ENCODE assay signal across 8 mouse cellular contexts in the genomic region with DNA sequence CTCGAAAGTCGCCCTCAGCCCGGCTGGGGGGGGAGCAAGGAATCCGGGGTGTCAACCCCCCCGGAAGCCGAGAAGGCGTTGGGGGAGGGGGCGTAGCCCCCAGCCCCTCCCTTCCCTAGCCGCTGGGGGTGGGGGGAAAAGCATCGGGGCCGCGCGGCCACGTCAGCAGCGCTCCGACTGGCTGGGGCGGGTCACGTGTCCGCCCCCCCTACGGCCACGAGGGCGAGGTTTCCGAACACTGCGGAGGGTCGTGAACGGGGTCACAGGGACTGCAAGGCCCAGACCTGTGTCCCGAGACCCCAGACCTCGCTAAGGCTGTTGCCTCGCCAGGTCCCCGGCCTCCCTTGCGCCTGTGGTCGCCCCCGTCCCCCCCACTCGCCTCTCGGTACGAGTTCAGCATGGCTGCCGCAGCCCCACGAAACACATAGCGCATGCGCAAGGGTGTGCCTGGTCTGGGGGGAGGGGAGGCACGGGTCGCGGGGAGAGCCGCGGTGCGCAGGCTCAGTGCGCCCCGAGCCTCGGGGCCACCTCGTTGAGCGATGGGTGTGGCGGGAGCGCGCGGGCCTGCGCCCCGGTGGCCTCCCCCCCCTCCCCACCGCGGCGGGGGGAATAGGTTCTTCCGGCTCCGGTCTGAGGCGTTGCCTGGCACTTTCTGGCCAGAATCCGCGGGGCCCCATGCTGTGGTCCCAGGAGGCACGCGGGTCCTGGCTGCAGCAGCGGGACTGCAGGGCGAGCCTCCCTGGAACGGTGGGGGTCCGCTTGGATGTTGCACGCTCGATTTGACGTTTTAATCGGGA. TPM values are rescaled to one million over a fixed set of nuclear protein-coding genes. Genes with fewer than 3 reads are reported as not detected.
DNase-seq lines count a peak whose midpoint lies in the region; ATAC-seq and TF ChIP-seq lines count a peak whose summit lies in the region.

A gene (minus strand): TSS at position 447 of the 797 bp plus-strand sequence.

- no peak for TF ChIP-seq RAD21 in MEL (IDR thresholded peaks at IDR 0.05; ENCODE audit: low read depth, low read length)

- intact Hi-C loops in heart, postnatal 36 days (cut with DNase I): no loop called here

- peak within 1 kb of the TSS; percentile 98 for H3K9ac ChIP-seq in MEL (ENCODE audit: control insufficient read depth, low read depth, low read length, poor library complexity, severe bottlenecking)
- H3K9ac ChIP-seq in forebrain, postnatal 0 days: peak within 1 kb of the TSS; percentile 87
- H3K9ac ChIP-seq in neural tube, embryonic 15.5 days (replicated peaks): peak within 1 kb of the TSS; percentile 82

- DNase-seq in MEL (ENCODE audit: low read depth, low spot score): peak; percentile 98
- DNase-seq in cerebellum, adult 2 months: peak; percentile 97 to 99
- DNase-seq in forebrain, postnatal 0 days: peak; percentile 99
- peak; percentile 95 to 100 for DNase-seq in heart, postnatal 36 days
- peak; percentile 95 to 98 for DNase-seq in layer of hippocampus, adult 2 months (ENCODE audit: low spot score in 2 of 2)
- peak; percentile 99 for DNase-seq in lung, adult 2 months
- DNase-seq in testis, postnatal 10 days (ENCODE audit: low spot score): peak; percentile 98

- peak; percentile 42 for ATAC-seq in forebrain, postnatal 0 days
- peak; percentile 66 for ATAC-seq in neural tube, embryonic 15.5 days (ENCODE audit: low FRiP score)

- peaks cover 62% of the 10 kb centered on the region for H3K79me2 ChIP-seq in MEL (ENCODE audit: control insufficient read depth, insufficient read depth, low read length, poor library complexity)

- peak within 1 kb of the TSS; percentile 81 to 98 for H3K4me3 ChIP-seq in MEL (ENCODE audit: control insufficient read depth in 1 of 2, insufficient read depth in 1 of 2, low read depth in 2 of 2, low read length in 2 of 2)
- H3K4me3 ChIP-seq in cerebellum, adult 2 months (replicated peaks; ENCODE audit: insufficient read depth, low read depth, low read length): peak within 1 kb of the TSS; percentile 93
- peak within 1 kb of the TSS; percentile 59 for H3K4me3 ChIP-seq in forebrain, postnatal 0 days (ENCODE audit: low read depth, low read length)
- peak within 1 kb of the TSS; percentile 98 for H3K4me3 ChIP-seq in layer of hippocampus, adult 2 months
- H3K4me3 ChIP-seq in lung, adult 2 months (replicated peaks; ENCODE audit: extremely low read depth, low read depth, low read length): peak within 1 kb of the TSS; percentile 93
- peak within 1 kb of the TSS; percentile 82 for H3K4me3 ChIP-seq in neural tube, embryonic 15.5 days (replicated peaks)

- no peak for TF ChIP-seq CTCF in MEL (IDR thresholded peaks at IDR 0.05 in 2 of 3, conservative IDR thresholded peaks at IDR 0.05 in 1 of 3; ENCODE audit: control insufficient read depth in 1 of 3, insufficient read depth in 1 of 3, low read depth in 2 of 3, low read length in 3 of 3, poor library complexity in 1 of 3, severe bottlenecking in 1 of 3)
- TF ChIP-seq CTCF in cerebellum, adult 2 months (IDR thresholded peaks at IDR 0.05; ENCODE audit: borderline replicate concordance, insufficient read depth, low read depth, low read length): no peak
- 0 out of 2 replicates have a peak, but pooled peaks have one; percentile 21 for TF ChIP-seq CTCF in forebrain, postnatal 0 days (IDR thresholded peaks at IDR 0.05; ENCODE audit: low read depth)
- peak; percentile 48 for TF ChIP-seq CTCF in layer of hippocampus, adult 2 months (conservative IDR thresholded peaks at IDR 0.05)
- no peak for TF ChIP-seq CTCF in lung, adult 2 months (IDR thresholded peaks at IDR 0.05; ENCODE audit: insufficient read depth, low read length)

- peak within 1 kb of the TSS; percentile 89 for H3K27ac ChIP-seq in MEL (ENCODE audit: control insufficient read depth, low read depth, low read length)
- peak within 1 kb of the TSS; percentile 98 for H3K27ac ChIP-seq in cerebellum, adult 2 months (ENCODE audit: insufficient read depth, low read length)
- H3K27ac ChIP-seq in forebrain, postnatal 0 days (ENCODE audit: low read depth, low read length): peak within 1 kb of the TSS; percentile 100
- H3K27ac ChIP-seq in layer of hippocampus, adult 2 months: peak within 1 kb of the TSS; percentile 100
- peak within 1 kb of the TSS; percentile 100 for H3K27ac ChIP-seq in neural tube, embryonic 15.5 days (replicated peaks)

- H3K9me3 ChIP-seq in MEL (replicated peaks; ENCODE audit: insufficient read depth, low read length): no peaks in the 10 kb centered on the region
- H3K9me3 ChIP-seq in forebrain, postnatal 0 days (ENCODE audit: low read length): no peaks in the 10 kb centered on the region
- no peaks in the 10 kb centered on the region for H3K9me3 ChIP-seq in neural tube, embryonic 15.5 days (replicated peaks)

- peak; percentile 74 to 80 for TF ChIP-seq POLR2A in MEL (IDR thresholded peaks at IDR 0.05; ENCODE audit: control insufficient read depth in 1 of 2, insufficient read depth in 1 of 2, low read depth in 1 of 2, low read length in 2 of 2, poor library complexity in 1 of 2)
- TF ChIP-seq POLR2A in cerebellum, adult 2 months (IDR thresholded peaks at IDR 0.05; ENCODE audit: borderline replicate concordance, insufficient read depth, low read length): peak; percentile 60
- peak; percentile 56; the same call in 1 of the 2 replicates for TF ChIP-seq POLR2A in lung, adult 2 months (IDR thresholded peaks at IDR 0.05; ENCODE audit: borderline replicate concordance, extremely low read depth, low read depth, low read length)

- peaks cover 0 to 18% of the 10 kb centered on the region in 2 experiments; a peak in 2 of 4 replicates for H3K4me1 ChIP-seq in MEL (ENCODE audit: control insufficient read depth in 1 of 2, insufficient read depth in 2 of 2, low read length in 2 of 2)
- H3K4me1 ChIP-seq in cerebellum, adult 2 months (ENCODE audit: control insufficient read depth, insufficient read depth, low read length): peaks cover 3% of the 10 kb centered on the region
- 0 out of 2 replicates have a peak, but pooled peaks cover 5% of the 10 kb centered on the region for H3K4me1 ChIP-seq in forebrain, postnatal 0 days (ENCODE audit: insufficient read depth)
- peaks cover 3% of the 10 kb centered on the region; the same call in 1 of the 2 replicates for H3K4me1 ChIP-seq in lung, adult 2 months (ENCODE audit: control insufficient read depth, insufficient read depth, low read length)
- H3K4me1 ChIP-seq in neural tube, embryonic 15.5 days: peaks cover 34% of the 10 kb centered on the region

- peak in 1 of 2 experiments; percentile 53; a peak in 2 of 4 replicates for TF ChIP-seq EP300 in MEL (IDR thresholded peaks at IDR 0.05; ENCODE audit: low read depth in 1 of 2, low read length in 2 of 2)

- H3K4me2 ChIP-seq in forebrain, postnatal 0 days (ENCODE audit: low read depth): peak within 1 kb of the TSS; percentile 88
- H3K4me2 ChIP-seq in neural tube, embryonic 15.5 days: peak within 1 kb of the TSS; percentile 89

- WGBS in cerebellum, adult 2 months: under 1% methylated on average over 75 of the region's 75 CpGs
- under 1% methylated on average over 55 of the region's 75 CpGs for WGBS in forebrain, postnatal 0 days
- WGBS in lung, adult 2 months: under 1% methylated on average over 72 of the region's 75 CpGs
- WGBS in neural tube, embryonic 15.5 days: under 1% methylated on average over 69 of the region's 75 CpGs

- H3K36me3 ChIP-seq in MEL (ENCODE audit: control insufficient read depth in 1 of 2, insufficient read depth in 2 of 2, low read length in 2 of 2): peaks cover 3 to 6% of the 10 kb centered on the region in 2 experiments
- peaks cover 7% of the 10 kb centered on the region; the same call in 1 of the 2 replicates for H3K36me3 ChIP-seq in forebrain, postnatal 0 days (ENCODE audit: insufficient read depth)
- H3K36me3 ChIP-seq in neural tube, embryonic 15.5 days: no peaks in the 10 kb centered on the region

- no peaks in the 10 kb centered on the region for H3K27me3 ChIP-seq in MEL (ENCODE audit: control insufficient read depth in 1 of 2, insufficient read depth in 2 of 2, low read length in 2 of 2)
- H3K27me3 ChIP-seq in cerebellum, adult 2 months (ENCODE audit: control insufficient read depth, insufficient read depth, low read length): no peaks in the 10 kb centered on the region
- H3K27me3 ChIP-seq in forebrain, postnatal 0 days (ENCODE audit: insufficient read depth, low read length): no peaks in the 10 kb centered on the region
- H3K27me3 ChIP-seq in neural tube, embryonic 15.5 days (replicated peaks): no peaks in the 10 kb centered on the region

TF ChIP-seq in MEL, 35 proteins besides CTCF, POLR2A, EP300 and RAD21 (continues in another document):
- TF ChIP-seq HCFC1 (IDR thresholded peaks at IDR 0.05; ENCODE audit: low read depth, low read length) (peak; percentile 77), GABPA (IDR thresholded peaks at IDR 0.05; ENCODE audit: low read depth, low read length) (no peak), SIN3A (IDR thresholded peaks at IDR 0.05; ENCODE audit: low read length) (peak; percentile 49), ZNF384 (IDR thresholded peaks at IDR 0.05; ENCODE audit: low read depth, low read length) (no peak), POLR2AphosphoS5 (IDR thresholded peaks at IDR 0.05; ENCODE audit: borderline replicate concordance, low read depth, low read length) (no peak), POLR2AphosphoS2 (IDR thresholded peaks at IDR 0.05; ENCODE audit: low read length) (peak; percentile 62), NELFE (IDR thresholded peaks at IDR 0.05; ENCODE audit: low read depth, low read length) (peak; percentile 86), KAT2A (conservative IDR thresholded peaks at IDR 0.05; ENCODE audit: low read depth, low read length) (no peak; the same call in 1 of the 2 replicates), TBP (IDR thresholded peaks at IDR 0.05; ENCODE audit: low read depth, low read length) (no peak; the same call in 1 of the 2 replicates), GATA1 (IDR thresholded peaks at IDR 0.05; ENCODE audit: low read depth, low read length) (no peak), ZMIZ1 (IDR thresholded peaks at IDR 0.05; ENCODE audit: low read depth, low read length) (peak; percentile 71; the same call in 1 of the 2 replicates), SMC3 (IDR thresholded peaks at IDR 0.05; ENCODE audit: low read depth, low read length) (no peak), CHD1 (IDR thresholded peaks at IDR 0.05; ENCODE audit: low read depth, low read length) (no peak), UBTF (IDR thresholded peaks at IDR 0.05; ENCODE audit: borderline replicate concordance, insufficient read depth, low read depth, low read length) (no peak)

RNA-seq across cellular contexts. Expression of the gene that starts here (rescaled TPM):
- 97.2 and 99.5 TPM in 2 replicates for total RNA-seq in MEL (2012; rRNA removed)
- polyA plus RNA-seq in MEL (2012; ENCODE audit: insufficient read depth in 1 of 2, insufficient read length in 2 of 2, low read depth in 1 of 2, low replicate concordance in 2 of 2, missing spikeins in 1 of 2): 100 to 1,000 TPM; 189 to 252 TPM
- polyA plus RNA-seq in cerebellum, adult 2 months (2012; rRNA removed): 188 and 209 TPM in 2 replicates
- 191 and 219 TPM in 2 replicates for total RNA-seq in forebrain, postnatal 0 days (2014; rRNA removed)
- 122 and 129 TPM in 2 replicates for polyA plus RNA-seq in forebrain, postnatal 0 days (2015; fragmentation: Nextera tagmentation; extraction: Ambion mirVana)
- 10 to 100 TPM; 80.5 to 87.0 TPM for total RNA-seq in heart, postnatal 36 days (2021)
- total RNA-seq in layer of hippocampus, adult 2 months (2021): 100 to 1,000 TPM; 196 to 200 TPM
- 101 and 140 TPM in 2 replicates for polyA plus RNA-seq in lung, adult 2 months (2012; rRNA removed)
- polyA plus RNA-seq in neural tube, embryonic 15.5 days (2015; fragmentation: Nextera tagmentation; extraction: Ambion mirVana): 115 and 122 TPM in 2 replicates

Comparison
In these comparisons a context has a peak if more than half of its experiments do, and no peak if none do; other contexts are left out.
1. Peak in every context shown above with its lines: DNase-seq, ATAC-seq, H3K4me3 ChIP-seq and H3K27ac ChIP-seq.
2. CTCF ChIP-seq: peak in forebrain, postnatal 0 days (single experiment) and layer of hippocampus, adult 2 months (single experiment); none in MEL (0 of 3), cerebellum, adult 2 months (single experiment) and lung, adult 2 months (single experiment).